Mouse (Mus musculus) liver, embryonic 14.5 days (tissue): ENCODE data around the gene Snhg11.

Experiments used
- CTCF ChIP-seq: IDR thresholded peaks from 2 replicates; pipeline ENCODE4 v1.5.1; 2016; ENCODE audit warnings: antibody characterized with exemption, low read depth, control low read depth
- EP300 ChIP-seq: IDR thresholded peaks from 2 replicates; pipeline ENCODE4 v1.6.1; 2016; ENCODE audit warnings: antibody characterized with exemption, low read depth

DNA sequence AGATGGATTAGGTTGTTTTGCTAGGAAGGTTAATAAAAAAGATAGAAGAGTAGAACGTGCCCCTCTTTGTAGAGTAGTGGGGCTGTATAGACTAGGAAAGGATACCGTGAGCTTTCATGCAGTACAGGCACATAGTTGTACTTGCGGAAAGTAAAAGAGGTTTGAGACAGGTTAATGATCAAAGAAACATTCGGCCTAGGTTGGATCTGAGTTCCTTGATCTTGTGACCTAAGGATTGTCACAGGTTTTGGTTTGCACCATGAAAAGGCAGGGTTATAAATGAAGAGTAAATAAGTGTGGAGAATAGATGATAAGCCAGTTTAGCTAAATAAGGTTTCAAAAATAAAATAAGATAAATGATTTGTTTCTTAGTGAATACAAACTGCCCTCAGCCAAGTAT lies 11.3 kb upstream of the Snhg11 start:
- TF ChIP-seq CTCF (no peak), EP300 (no peak)
